ENCODE assay signal across 20 mouse cellular contexts in the genomic region with DNA sequence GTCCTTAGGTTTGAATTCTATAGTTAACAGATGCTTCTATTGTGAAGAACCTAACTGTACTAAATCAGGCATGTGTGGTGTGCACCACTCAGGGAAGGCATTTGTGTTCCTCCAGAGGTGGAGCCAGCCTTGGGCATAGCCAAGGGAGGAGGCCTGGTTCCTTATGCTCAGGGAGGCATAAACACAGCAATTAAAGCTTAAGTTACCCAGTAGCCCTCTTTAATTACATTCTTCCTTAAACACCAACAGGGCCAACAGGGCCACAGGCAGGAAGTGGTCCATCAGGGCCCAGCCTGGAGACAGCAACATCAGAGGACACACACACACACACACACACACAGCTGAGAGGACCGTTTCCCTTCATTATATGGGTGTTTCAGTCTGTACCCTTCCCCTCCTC.
DNase-seq lines count a peak whose midpoint lies in the region; ATAC-seq lines count a peak whose summit lies in the region.
"Had no signal": no experiment of that assay in that cellular context is flagged by ENCODE, and none has a peak within 500 bp of the region (broad histone marks: within the 10 kb centered on the region; RNA-seq: fewer than 3 reads in every experiment).

No protein-coding gene starts in this region.

- no peak overlapping the region for H3K4me2 ChIP-seq in forebrain, embryonic 13.5 days
- no peak overlapping the region for H3K4me2 ChIP-seq in forebrain, embryonic 14.5 days (ENCODE audit: low read length)
- H3K4me2 ChIP-seq: embryonic facial prominence, embryonic 12.5 days; hindbrain, embryonic 15.5 days; intestine, embryonic 15.5 days; limb, embryonic 13.5 days; liver, embryonic 13.5 days; lung, embryonic 14.5 days had no signal

- no peaks in the 10 kb centered on the region for H3K9me3 ChIP-seq in forebrain, embryonic 13.5 days (replicated peaks)
- H3K9me3 ChIP-seq in forebrain, embryonic 14.5 days (replicated peaks; ENCODE audit: control insufficient read depth, low read length): no peaks in the 10 kb centered on the region
- H3K9me3 ChIP-seq: embryonic facial prominence, embryonic 12.5 days; G1E; hindbrain, embryonic 15.5 days; intestine, embryonic 15.5 days; limb, embryonic 13.5 days; liver, embryonic 13.5 days had no signal

- DNase-seq in forebrain, embryonic 14.5 days (ENCODE audit: low spot score): no peak
- peak; percentile 24 for DNase-seq in thymus, postnatal 0 days (ENCODE audit: low spot score)
- DNase-seq in thymus, postnatal 4 days: no peak
- DNase-seq in left cerebral cortex, postnatal 10 days (ENCODE audit: extremely low spot score in 1 of 2, low spot score in 2 of 2): no peak
- DNase-seq: cerebellum, adult 9-10 months; gastrocnemius, postnatal 10 days; heart, adult 2 months; heart, postnatal 36 days; liver, embryonic 13.5 days; lung, embryonic 14.5 days; lung, postnatal 36 days; thymus, postnatal 14 days had no signal

- no peak overlapping the region for H3K4me3 ChIP-seq in forebrain, embryonic 13.5 days
- H3K4me3 ChIP-seq in forebrain, embryonic 14.5 days (ENCODE audit: low read depth, low read length): no peak overlapping the region
- H3K4me3 ChIP-seq: embryonic facial prominence, embryonic 12.5 days; heart, adult 2 months; hindbrain, embryonic 15.5 days; intestine, embryonic 15.5 days; limb, embryonic 13.5 days; liver, embryonic 13.5 days had no signal

- ATAC-seq in forebrain, embryonic 13.5 days: 0 out of 2 replicates have a peak, but pooled peaks have one; percentile 16
- ATAC-seq in forebrain, embryonic 14.5 days: no peak
- ATAC-seq in hematopoietic stem cell, adult 5-6 weeks (replicated peaks in 1 of 2; ENCODE audit: insufficient read depth in 1 of 2, low FRiP score in 2 of 2, low TSS enrichment in 1 of 2, low read depth in 1 of 2, poor library complexity in 2 of 2, severe bottlenecking in 2 of 2): peak; percentile 27 to 33; a peak in 2 of 4 replicates
- ATAC-seq in erythroid progenitor cell, adult 5-6 weeks (replicated peaks; ENCODE audit: low FRiP score, poor library complexity, severe bottlenecking): no peak
- ATAC-seq: intestine, embryonic 15.5 days had no signal

- 43% methylated on average over 1 of the region's 1 CpGs for WGBS in forebrain, embryonic 13.5 days
- 20% methylated on average over 1 of the region's 1 CpGs for WGBS in forebrain, embryonic 14.5 days

- intact Hi-C loops in left cerebral cortex, postnatal 10 days (cut with DNase I): no loop called here

- H3K36me3 ChIP-seq in forebrain, embryonic 13.5 days (ENCODE audit: poor library complexity, severe bottlenecking): no peaks in the 10 kb centered on the region
- no peaks in the 10 kb centered on the region for H3K36me3 ChIP-seq in forebrain, embryonic 14.5 days (ENCODE audit: control insufficient read depth, insufficient read depth, low read length)
- H3K36me3 ChIP-seq: embryonic facial prominence, embryonic 12.5 days; hindbrain, embryonic 15.5 days; intestine, embryonic 15.5 days; limb, embryonic 13.5 days had no signal

- H3K9ac ChIP-seq in forebrain, embryonic 13.5 days: no peak overlapping the region
- H3K9ac ChIP-seq in forebrain, embryonic 14.5 days (ENCODE audit: low read length): no peak overlapping the region
- H3K9ac ChIP-seq: embryonic facial prominence, embryonic 12.5 days; hindbrain, embryonic 15.5 days; intestine, embryonic 15.5 days; limb, embryonic 13.5 days; liver, embryonic 13.5 days; lung, embryonic 14.5 days had no signal

- no peak overlapping the region for H3K27ac ChIP-seq in forebrain, embryonic 13.5 days
- H3K27ac ChIP-seq in forebrain, embryonic 14.5 days (ENCODE audit: low read depth, low read length): no peak overlapping the region
- H3K27ac ChIP-seq: embryonic facial prominence, embryonic 12.5 days; heart, adult 2 months; hindbrain, embryonic 15.5 days; intestine, embryonic 15.5 days; limb, embryonic 13.5 days; liver, embryonic 13.5 days had no signal

- H3K27me3 ChIP-seq in forebrain, embryonic 13.5 days: no peaks in the 10 kb centered on the region
- H3K27me3 ChIP-seq in forebrain, embryonic 14.5 days (replicated peaks; ENCODE audit: control insufficient read depth, insufficient read depth, low read length): no peaks in the 10 kb centered on the region
- H3K27me3 ChIP-seq: embryonic facial prominence, embryonic 12.5 days; hindbrain, embryonic 15.5 days; intestine, embryonic 15.5 days; limb, embryonic 13.5 days; liver, embryonic 13.5 days had no signal

- no peaks in the 10 kb centered on the region for H3K4me1 ChIP-seq in forebrain, embryonic 13.5 days
- H3K4me1 ChIP-seq in forebrain, embryonic 14.5 days (ENCODE audit: control insufficient read depth, insufficient read depth, low read length): no peaks in the 10 kb centered on the region
- H3K4me1 ChIP-seq: hindbrain, embryonic 15.5 days had no signal

Comparison
In these comparisons a context has a peak if more than half of its experiments do, and no peak if none do; other contexts are left out.
1. ATAC-seq: peak in forebrain, embryonic 13.5 days (single experiment) and hematopoietic stem cell, adult 5-6 weeks (2 of 2); none in forebrain, embryonic 14.5 days (single experiment) and erythroid progenitor cell, adult 5-6 weeks (single experiment).